Mouse (Mus musculus) forebrain, postnatal 0 days (tissue): ENCODE measurements around the gene Hdac4. TPM values are rescaled to one million over a fixed set of nuclear protein-coding genes. Genes with fewer than 3 reads are reported as not detected.

Experiments
- ATAC-seq: fragments of 200-750 bp; cut with Nextera tagmentation; 2 replicates; pipeline ENCODE4 v1.8.0; 2017; ENCODE audit warnings: mild to moderate bottlenecking, moderate library complexity
- DNase-seq: peaks from one replicate; pipeline ENCODE4 v3.0.0-alpha.2; 2015
- H3K27ac ChIP-seq: fragments of 300-500 bp; sonication (generic); 2 replicates; pipeline ENCODE4 v1.5.1; 2014; ENCODE audit warnings: low read depth, mild to moderate bottlenecking, antibody characterized with exemption, low read length, moderate library complexity, mixed read lengths
- H3K27me3 ChIP-seq: fragments of 300-500 bp; sonication (generic); 2 replicates; pipeline ENCODE4 v1.6.1; 2014; ENCODE audit warnings: mild to moderate bottlenecking, low read length, mixed read lengths; ENCODE audit not compliant: insufficient read depth
- H3K36me3 ChIP-seq: fragments of 300-500 bp; sonication (generic); 2 replicates; pipeline ENCODE4 v1.6.1; 2014; ENCODE audit warnings: mild to moderate bottlenecking, moderate library complexity; ENCODE audit not compliant: insufficient read depth
- H3K4me1 ChIP-seq: fragments of 300-500 bp; sonication (generic); 2 replicates; pipeline ENCODE4 v1.6.1; 2014; ENCODE audit warnings: antibody characterized with exemption; ENCODE audit not compliant: insufficient read depth
- H3K4me2 ChIP-seq: fragments of 300-500 bp; sonication (generic); 2 replicates; pipeline ENCODE4 v1.6.1; 2014; ENCODE audit warnings: low read depth, mild to moderate bottlenecking, moderate library complexity
- H3K4me3 ChIP-seq: fragments of 300-500 bp; sonication (generic); 2 replicates; pipeline ENCODE4 v1.5.1; 2014; ENCODE audit warnings: low read depth, low read length, mixed read lengths
- H3K9ac ChIP-seq: fragments of 300-500 bp; sonication (generic); 2 replicates; pipeline ENCODE4 v1.6.1; 2014; ENCODE audit warnings: mild to moderate bottlenecking
- H3K9me3 ChIP-seq: fragments of 300-500 bp; sonication (generic); 2 replicates; pipeline ENCODE4 v1.6.1; 2016; ENCODE audit warnings: low read length
- CTCF ChIP-seq: sonication (generic); IDR thresholded peaks from 2 replicates; pipeline ENCODE4 v1.5.1; 2016; ENCODE audit warnings: antibody characterized with exemption, control low read depth, low read depth
- whole genome bisulfite sequencing: fragments of 180-500 bp; shearing (Covaris S2); extraction: QIAGEN DNeasy Blood & Tissue Kit; methylation state at CpG from one replicate; pipeline ENCODE4 v1.1.7; 2014; 5-methylcytosine and 5-hydroxymethylcytosine counted together
- polyA plus RNA-seq: library from polyadenylated mRNA; unstranded; fragments of >200 nt; fragmentation: Nextera tagmentation; extraction: Ambion mirVana; gene quantifications from 2 replicates; pipeline ENCODE4 v1.2.1, GENCODE M21; 2015
- total RNA-seq: library from RNA; depleted of rRNA; stranded (reverse); fragments of >200 nt; gene quantifications from 2 replicates; pipeline ENCODE4 v1.2.3, GENCODE M21; 2014; rRNA removed

Gene Hdac4
- total RNA-seq (39.7 and 57.0 TPM in 2 replicates), polyA plus RNA-seq (11.2 and 21.3 TPM in 2 replicates)

DNA sequence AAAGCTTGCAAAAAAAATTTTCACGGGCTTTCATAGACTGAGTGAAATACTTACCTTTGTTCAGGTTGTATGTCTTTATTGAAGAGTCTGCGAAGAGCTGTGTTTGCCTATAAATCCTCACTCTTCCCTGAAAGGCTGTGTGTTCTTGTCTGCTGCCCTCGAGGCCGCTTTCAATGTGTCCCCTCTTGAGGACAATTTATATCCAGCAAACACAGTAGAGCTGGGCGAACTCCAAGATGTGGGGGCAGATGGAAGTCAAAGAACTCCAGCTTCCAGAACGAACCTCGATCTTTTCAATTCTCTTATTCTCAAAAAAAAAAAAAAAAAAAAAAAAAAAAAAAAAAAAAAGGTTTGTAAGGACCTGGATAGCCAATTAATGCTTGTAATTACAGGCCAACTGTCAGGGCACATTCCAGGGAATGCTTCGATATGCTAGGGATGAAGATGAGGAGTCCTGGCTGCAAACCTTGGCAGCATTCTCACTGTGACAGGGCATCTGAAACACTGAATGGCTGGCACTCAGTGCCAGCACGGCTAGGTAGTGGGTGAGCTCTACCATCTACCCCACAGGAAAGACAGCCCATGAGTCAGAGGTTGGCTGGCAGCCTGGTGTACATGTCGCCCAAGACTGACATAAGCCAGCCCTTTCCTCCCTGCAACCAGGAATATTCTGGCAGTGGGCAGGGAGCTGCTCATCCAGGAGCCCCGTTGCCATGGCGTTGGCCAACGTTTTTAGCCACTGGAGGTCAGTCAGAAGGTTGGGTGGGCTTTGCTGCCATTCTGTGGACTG, at the start of gene Hdac4:
Gene Hdac4, minus strand, starts transcription at position 340 of the 790 bp plus-strand sequence.
- Histone ChIP-seq H3K4me2 (no peak within 1 kb of the TSS), H3K9me3 (no peaks in the 10 kb centered on the region), H3K4me1 (peaks cover 10% of the 10 kb centered on the region), H3K27ac (no peak within 1 kb of the TSS), H3K4me3 (no peak within 1 kb of the TSS), H3K27me3 (no peaks in the 10 kb centered on the region), H3K9ac (no peak within 1 kb of the TSS), H3K36me3 (no peaks in the 10 kb centered on the region)
- ATAC-seq (peak; percentile 72), DNase-seq (peak; percentile 56)
- WGBS = 30% methylated on average over 13 of the region's 13 CpGs
- TF ChIP-seq CTCF = no peak

DNA sequence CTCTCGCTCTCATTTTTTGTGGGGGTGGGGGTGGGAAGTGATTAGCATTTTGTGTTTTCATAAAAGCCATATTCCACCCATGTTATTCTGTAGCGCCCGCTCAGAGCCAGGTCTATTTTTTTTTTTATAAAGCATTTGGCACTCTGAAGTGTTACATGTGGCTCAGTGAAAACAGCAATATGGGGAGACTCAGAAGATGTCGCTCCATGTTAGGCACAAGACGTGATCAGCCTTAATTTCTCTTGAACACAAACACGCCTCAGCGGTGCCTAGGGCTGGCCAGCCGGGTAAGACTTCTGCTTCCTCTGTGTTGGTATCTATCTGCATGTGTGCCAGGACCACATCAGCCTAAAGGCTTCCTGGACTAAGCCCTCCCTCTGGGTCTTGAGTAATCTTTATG, 48.0 kb upstream of the Hdac4 start:
- H3K9me3 ChIP-seq = no peaks in the 10 kb centered on the region
- no peaks in the 10 kb centered on the region for H3K27me3 ChIP-seq
- ATAC-seq (peak; percentile 56), DNase-seq (peak; percentile 51)
- WGBS = 57% methylated on average over 8 of the region's 8 CpGs
- TF ChIP-seq CTCF = no peak
- no peak overlapping the region for H3K9ac ChIP-seq
- no peaks in the 10 kb centered on the region for H3K36me3 ChIP-seq
- H3K4me2 ChIP-seq = no peak overlapping the region
- H3K27ac ChIP-seq = no peak overlapping the region
- no peak overlapping the region for H3K4me3 ChIP-seq
- H3K4me1 ChIP-seq = no peaks in the 10 kb centered on the region

DNA sequence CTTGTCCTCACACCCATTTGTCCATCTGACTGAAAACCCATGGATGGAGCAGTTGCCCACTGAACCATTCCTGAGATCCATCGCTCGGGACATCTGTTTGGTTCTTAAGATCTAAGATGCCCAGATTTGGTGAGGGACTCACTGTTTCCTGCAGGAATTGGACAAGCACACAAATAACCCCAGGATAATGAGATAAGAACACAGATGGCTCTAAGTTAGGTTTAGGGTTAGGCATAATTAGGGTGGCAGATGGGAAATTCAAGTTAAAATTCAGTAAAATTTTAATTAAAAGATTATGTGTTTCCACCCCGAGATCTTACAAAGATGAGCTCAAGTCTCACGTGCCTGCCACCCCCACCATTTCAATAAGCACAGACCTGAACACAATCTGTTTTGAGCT, 44.6 kb upstream of the Hdac4 start:
- DNase-seq = peak; percentile 20
- Histone ChIP-seq H3K27me3 (no peaks in the 10 kb centered on the region), H3K4me2 (no peak overlapping the region), H3K27ac (no peak overlapping the region), H3K9ac (no peak overlapping the region), H3K9me3 (no peaks in the 10 kb centered on the region), H3K4me3 (no peak overlapping the region), H3K4me1 (no peaks in the 10 kb centered on the region), H3K36me3 (no peaks in the 10 kb centered on the region)
- WGBS = 58% methylated on average over 4 of the region's 4 CpGs
- peak; percentile 19; the same call in 1 of the 2 replicates for ATAC-seq
- TF ChIP-seq CTCF = no peak

DNA sequence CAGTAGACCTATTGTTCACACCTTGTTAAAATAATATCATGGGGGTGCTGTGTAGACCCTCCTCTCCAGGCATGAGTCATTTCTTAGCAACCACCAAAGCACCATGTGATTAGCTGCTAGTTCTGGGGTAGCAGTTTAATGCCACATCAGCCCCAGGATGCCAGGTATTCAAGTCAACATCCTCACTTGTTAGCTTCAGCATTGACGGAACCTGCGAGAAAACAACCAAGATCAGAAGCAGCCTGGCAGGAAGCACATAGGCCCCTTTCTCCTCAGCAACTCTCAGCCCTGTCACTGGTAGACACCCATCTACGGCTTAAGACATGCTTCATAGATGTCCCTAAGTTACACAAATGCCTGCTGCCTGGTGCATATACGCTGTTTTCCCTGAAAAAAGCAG, 40.1 kb upstream of the Hdac4 start:
- Histone ChIP-seq H3K9me3 (no peaks in the 10 kb centered on the region), H3K27me3 (no peaks in the 10 kb centered on the region), H3K36me3 (no peaks in the 10 kb centered on the region), H3K27ac (no peak overlapping the region), H3K9ac (no peak overlapping the region), H3K4me3 (no peak overlapping the region), H3K4me1 (no peaks in the 10 kb centered on the region), H3K4me2 (no peak overlapping the region)
- DNase-seq = no peak
- WGBS = 86% methylated on average over 4 of the region's 4 CpGs
- TF ChIP-seq CTCF = no peak
- no peak; the same call in 1 of the 2 replicates for ATAC-seq

DNA sequence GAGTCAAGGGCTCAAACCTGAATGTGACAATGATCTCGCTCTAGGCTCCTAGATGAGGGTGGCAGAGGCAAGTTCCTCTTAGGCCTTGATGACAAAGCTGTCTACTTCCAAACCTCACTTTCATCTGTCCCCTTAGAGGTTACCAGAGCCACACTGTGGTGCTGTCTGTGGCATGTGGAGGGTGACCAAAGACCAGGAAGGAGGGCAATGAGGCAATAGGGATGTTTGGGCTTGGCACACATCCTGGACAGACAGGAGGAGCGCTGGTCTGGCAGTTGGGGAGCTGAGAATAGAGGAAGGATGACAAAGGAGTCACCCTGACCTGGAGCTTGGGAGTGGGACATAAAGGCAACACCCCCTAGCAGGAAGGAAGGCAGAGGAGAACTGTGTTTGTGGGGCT, 29.8 kb upstream of the Hdac4 start:
- Histone ChIP-seq H3K9me3 (no peaks in the 10 kb centered on the region), H3K4me2 (no peak overlapping the region), H3K4me1 (peaks cover 15% of the 10 kb centered on the region; the same call in 1 of the 2 replicates), H3K27me3 (no peaks in the 10 kb centered on the region), H3K9ac (no peak overlapping the region), H3K36me3 (no peaks in the 10 kb centered on the region), H3K4me3 (no peak overlapping the region), H3K27ac (no peak overlapping the region)
- ATAC-seq (no peak), DNase-seq (no peak)
- WGBS = 88% methylated on average over 2 of the region's 2 CpGs
- TF ChIP-seq CTCF = no peak

DNA sequence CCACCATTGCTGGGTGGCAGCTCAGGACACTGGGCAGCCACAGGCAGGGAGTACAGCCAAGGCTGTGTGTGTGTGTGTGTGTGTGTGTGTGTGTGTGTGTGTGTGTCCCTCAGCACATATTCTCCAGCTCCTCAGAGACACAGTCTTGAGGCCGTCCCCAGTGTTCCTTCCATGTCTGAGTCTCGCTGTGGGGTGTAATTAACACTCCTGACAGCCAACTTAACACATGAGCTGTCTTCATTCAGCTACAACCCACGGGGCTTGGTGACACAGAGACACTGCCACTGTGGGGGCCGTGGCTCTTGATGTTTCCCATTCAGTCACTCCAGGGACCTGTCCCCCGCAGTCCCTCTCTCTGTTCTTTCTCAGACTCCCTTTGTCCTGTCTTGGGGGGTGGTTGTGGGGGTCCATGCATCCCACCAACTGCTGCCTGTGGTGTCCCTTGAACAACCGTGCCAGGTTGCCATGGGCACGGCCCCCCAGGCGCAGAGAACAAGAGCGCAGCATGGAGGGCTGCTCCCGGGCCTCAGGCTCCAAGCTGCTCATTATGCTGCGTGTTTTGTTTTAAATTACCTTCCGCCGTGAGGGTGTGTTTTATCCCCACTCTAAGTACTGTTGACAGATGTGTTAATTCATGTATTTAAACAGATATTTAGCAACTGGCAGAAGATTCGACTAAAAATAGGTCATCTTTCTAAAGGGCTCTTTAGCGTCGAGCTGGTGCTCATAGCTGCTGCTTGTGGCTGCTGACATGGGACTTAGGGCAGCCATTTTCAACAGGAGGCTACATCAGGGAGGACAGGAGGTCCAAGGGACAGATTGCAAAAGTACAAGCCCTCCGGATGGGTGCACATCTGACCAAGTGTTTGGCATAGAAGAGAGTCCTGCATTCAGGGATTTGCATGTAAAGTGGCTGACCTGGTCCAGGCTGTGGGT, 28.7 kb upstream of the Hdac4 start:
- Histone ChIP-seq H3K9ac (no peak overlapping the region), H3K27me3 (no peaks in the 10 kb centered on the region), H3K27ac (peak overlapping the region; percentile 63), H3K4me1 (peaks cover 15% of the 10 kb centered on the region; the same call in 1 of the 2 replicates), H3K4me3 (no peak overlapping the region), H3K36me3 (no peaks in the 10 kb centered on the region), H3K4me2 (peak overlapping the region; percentile 6; the same call in 1 of the 2 replicates), H3K9me3 (no peaks in the 10 kb centered on the region)
- DNase-seq (peak; percentile 81), ATAC-seq (peak; percentile 92)
- 6% methylated on average over 17 of the region's 17 CpGs for WGBS
- TF ChIP-seq CTCF = no peak

DNA sequence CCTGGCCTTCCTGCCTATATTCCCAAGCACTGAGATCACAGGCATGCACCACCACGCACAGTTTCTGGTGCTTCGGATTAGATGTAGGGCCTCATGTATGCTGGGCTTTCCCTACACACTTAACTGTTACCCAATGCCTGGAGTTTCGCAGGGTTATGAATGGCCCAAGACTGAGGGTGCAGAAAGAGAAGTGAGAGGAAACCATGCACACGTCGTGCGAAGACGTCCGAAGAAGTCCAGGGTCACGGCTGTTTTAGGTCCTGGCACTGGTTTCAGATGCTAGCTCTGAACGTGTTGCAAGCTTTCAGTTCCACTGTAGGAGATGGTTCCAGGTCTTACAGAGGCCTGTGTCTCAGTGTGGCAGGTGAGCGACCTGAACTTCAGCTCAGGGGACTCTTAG, 21.2 kb upstream of the Hdac4 start:
- Histone ChIP-seq H3K9ac (no peak overlapping the region), H3K4me2 (no peak overlapping the region), H3K4me1 (peaks cover 7% of the 10 kb centered on the region; the same call in 1 of the 2 replicates), H3K36me3 (no peaks in the 10 kb centered on the region), H3K27ac (no peak overlapping the region), H3K4me3 (no peak overlapping the region), H3K27me3 (peaks cover under 1% of the 10 kb centered on the region; the same call in 1 of the 2 replicates), H3K9me3 (no peaks in the 10 kb centered on the region)
- DNase-seq (no peak), ATAC-seq (no peak)
- 86% methylated on average over 11 of the region's 11 CpGs for WGBS
- no peak for TF ChIP-seq CTCF
